Mouse (Mus musculus) stomach, postnatal 0 days (tissue): ENCODE measurements around the gene Slc6a19. TPM values are rescaled to one million over a fixed set of nuclear protein-coding genes. Genes with fewer than 3 reads are reported as not detected.

ENCODE experiments used
- ATAC-seq: fragments of 200-750 bp; cut with Nextera tagmentation; 2 replicates; pipeline ENCODE4 v1.8.0; 2017; ENCODE audit not compliant: low FRiP score, low TSS enrichment
- DNase-seq: peaks from one replicate; pipeline ENCODE4 v3.0.0-alpha.2; 2016; ENCODE audit warnings: low spot score
- H3K27ac ChIP-seq: fragments of 300-500 bp; sonication (generic); replicated peaks from 2 replicates; pipeline ENCODE4 v1.5.1; 2014; ENCODE audit warnings: mild to moderate bottlenecking, control low read depth
- H3K27me3 ChIP-seq: fragments of 300-500 bp; sonication (generic); 2 replicates; pipeline ENCODE4 v1.6.1; 2014; ENCODE audit warnings: low read length; ENCODE audit not compliant: control insufficient read depth, insufficient read depth
- H3K36me3 ChIP-seq: fragments of 300-500 bp; sonication (generic); 2 replicates; pipeline ENCODE4 v1.6.1; 2014; ENCODE audit warnings: low read length, mixed read lengths; ENCODE audit not compliant: control insufficient read depth, insufficient read depth
- H3K4me1 ChIP-seq: fragments of 300-500 bp; sonication (generic); replicated peaks from 2 replicates; pipeline ENCODE4 v1.6.1; 2014; ENCODE audit warnings: antibody characterized with exemption; ENCODE audit not compliant: control insufficient read depth, insufficient read depth
- H3K4me2 ChIP-seq: fragments of 300-500 bp; sonication (generic); replicated peaks from 2 replicates; pipeline ENCODE4 v1.6.1; 2014; ENCODE audit warnings: low read depth, mild to moderate bottlenecking, control low read depth, moderate library complexity
- H3K4me3 ChIP-seq: fragments of 300-500 bp; sonication (generic); 2 replicates; pipeline ENCODE4 v1.5.1; 2014; ENCODE audit warnings: low read depth, low read length, control low read depth
- H3K9ac ChIP-seq: fragments of 300-500 bp; sonication (generic); 2 replicates; pipeline ENCODE4 v1.6.1; 2014; ENCODE audit warnings: mild to moderate bottlenecking, low read length, control low read depth, mixed read lengths
- H3K9me3 ChIP-seq: fragments of 300-500 bp; sonication (generic); 2 replicates; pipeline ENCODE4 v1.6.1; 2016; ENCODE audit warnings: low read length; ENCODE audit not compliant: control insufficient read depth
- CTCF ChIP-seq: IDR thresholded peaks from 2 replicates; pipeline ENCODE4 v1.5.1; 2016; ENCODE audit warnings: antibody characterized with exemption, low read depth, mild to moderate bottlenecking, moderate library complexity
- EP300 ChIP-seq: optimal IDR thresholded peaks from 2 replicates; pipeline ENCODE3; 2016; ENCODE audit warnings: antibody characterized with exemption
- WGBS: fragments of 180-500 bp; shearing (Covaris S2); extraction: QIAGEN DNeasy Blood & Tissue Kit; methylation state at CpG from one replicate; pipeline ENCODE4 v1.1.7; 2014; 5-methylcytosine and 5-hydroxymethylcytosine counted together
- polyA plus RNA-seq: library from polyadenylated mRNA; unstranded; fragments of >200 nt; fragmentation: Nextera tagmentation; extraction: Ambion mirVana; gene quantifications from 2 replicates; pipeline ENCODE4 v1.2.1, GENCODE M21; 2015

Gene Slc6a19
- polyA plus RNA-seq, 1 experiment from 2014 or later, result 9.2 TPM

DNA sequence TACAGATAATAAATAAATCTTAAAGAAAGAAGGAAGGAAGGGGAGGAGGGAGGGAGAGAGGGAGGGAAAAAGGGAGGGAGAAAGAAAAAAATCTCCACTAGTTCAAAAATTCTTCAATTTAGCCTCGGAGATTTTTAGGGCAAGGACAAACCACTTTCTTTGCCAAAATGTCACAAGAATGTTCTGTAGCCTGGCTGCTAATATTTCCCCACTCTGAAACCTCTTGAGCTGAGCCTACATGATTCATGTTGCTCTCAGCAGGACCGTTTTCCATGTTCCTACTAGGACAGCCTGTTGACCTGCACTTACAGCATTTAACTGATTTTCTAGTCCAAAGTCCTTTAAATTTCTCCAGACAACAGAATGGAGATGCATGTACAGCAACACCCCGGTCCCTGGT lies 49.7 kb downstream of the Slc6a19 start:
- Histone ChIP-seq H3K27ac (no peak overlapping the region), H3K36me3 (no peaks in the 10 kb centered on the region), H3K4me1 (no peaks in the 10 kb centered on the region), H3K27me3 (no peaks in the 10 kb centered on the region), H3K4me3 (no peak overlapping the region), H3K9ac (no peak overlapping the region), H3K9me3 (no peaks in the 10 kb centered on the region), H3K4me2 (no peak overlapping the region)
- no peak for DNase-seq
- no peak for TF ChIP-seq EP300
- TF ChIP-seq CTCF, result no peak
- ATAC-seq, result no peak
- 59% methylated on average over 3 of the region's 3 CpGs for WGBS

DNA sequence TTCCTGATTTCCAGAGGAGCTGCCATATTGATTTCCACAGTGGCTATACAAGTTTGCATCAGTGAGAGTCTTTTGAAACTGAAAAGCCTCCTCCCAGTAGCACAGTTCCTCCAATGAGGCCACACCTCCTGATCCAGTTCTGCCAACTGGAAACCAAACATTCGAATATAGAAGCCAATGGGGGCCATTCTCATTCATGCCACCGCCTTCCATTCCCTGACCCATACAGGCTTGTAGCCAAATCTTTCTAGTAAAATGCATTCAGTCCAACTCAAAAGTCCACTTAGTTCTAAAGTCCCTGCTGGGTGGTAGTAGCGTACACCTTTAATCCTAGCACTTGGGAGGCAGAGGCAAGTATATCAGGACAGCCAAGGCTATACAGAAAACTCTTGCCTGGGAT lies 51.4 kb downstream of the Slc6a19 start:
- whole genome bisulfite sequencing, result 77% methylated on average over 3 of the region's 3 CpGs
- Histone ChIP-seq H3K4me1 (no peaks in the 10 kb centered on the region), H3K4me2 (no peak overlapping the region), H3K4me3 (no peak overlapping the region), H3K36me3 (no peaks in the 10 kb centered on the region), H3K9ac (no peak overlapping the region), H3K27me3 (no peaks in the 10 kb centered on the region), H3K9me3 (no peaks in the 10 kb centered on the region), H3K27ac (no peak overlapping the region)
- DNase-seq (no peak), ATAC-seq (no peak)
- no peak for TF ChIP-seq EP300
- TF ChIP-seq CTCF, result no peak

DNA sequence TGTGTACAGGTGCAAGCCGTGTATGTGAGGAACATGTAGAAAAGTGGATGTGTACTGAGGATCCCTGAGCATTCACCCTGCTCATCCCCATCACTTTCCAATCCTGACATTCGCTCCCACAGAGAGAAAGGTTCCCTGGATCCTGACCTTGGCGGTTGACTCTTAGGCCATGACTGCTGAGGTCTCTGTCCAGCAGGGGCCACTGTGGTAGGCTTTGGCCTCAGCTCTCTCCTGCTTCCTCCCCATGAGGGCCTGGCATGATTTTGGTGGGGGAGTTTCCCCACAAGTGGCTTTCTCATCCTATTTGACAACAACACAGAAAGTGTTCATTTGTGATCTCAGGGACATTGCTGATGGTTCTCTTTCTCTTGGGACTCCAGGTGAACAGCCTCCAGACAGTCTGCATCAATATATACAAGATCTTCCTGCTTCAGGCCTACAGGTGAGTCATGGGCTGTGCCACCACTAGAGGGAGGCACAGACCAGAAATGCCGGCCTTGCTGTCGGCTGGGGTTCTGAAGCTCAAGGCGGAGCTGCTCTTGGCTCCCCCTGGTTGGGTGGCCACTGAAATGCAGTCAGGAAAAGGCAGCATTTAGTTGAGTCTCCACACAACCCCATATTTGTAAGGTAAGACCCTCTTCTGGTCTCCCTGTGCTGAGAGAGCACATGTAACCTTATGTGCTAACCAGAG lies 58.1 kb downstream of the Slc6a19 start:
- Histone ChIP-seq H3K9ac (no peak overlapping the region), H3K4me2 (no peak overlapping the region), H3K27me3 (no peaks in the 10 kb centered on the region), H3K27ac (no peak overlapping the region), H3K36me3 (no peaks in the 10 kb centered on the region), H3K4me1 (no peaks in the 10 kb centered on the region), H3K9me3 (no peaks in the 10 kb centered on the region), H3K4me3 (no peak overlapping the region)
- TF ChIP-seq EP300 (no peak), CTCF (peak; percentile 92)
- ATAC-seq (peak; percentile 87), DNase-seq (peak; percentile 79)
- WGBS, result 36% methylated on average over 6 of the region's 6 CpGs

DNA sequence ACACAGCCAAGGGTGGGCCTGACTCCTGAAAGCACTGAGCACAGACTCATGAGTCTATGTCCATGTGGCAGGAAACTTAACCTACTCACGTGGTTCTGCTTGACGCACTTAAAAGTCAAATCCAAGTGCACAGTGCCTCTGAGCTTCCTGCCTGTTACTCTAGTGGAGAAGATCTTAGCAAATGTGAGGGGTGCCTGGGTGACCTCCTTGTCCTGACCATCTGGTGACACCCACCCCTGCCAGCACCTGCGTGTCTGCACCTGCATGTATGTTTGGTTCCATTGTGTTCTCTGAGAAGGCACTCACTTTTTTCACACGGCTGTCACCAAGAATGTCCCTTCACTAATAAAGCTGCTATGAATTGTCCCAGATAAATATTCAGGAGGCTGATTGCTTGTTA lies 63.4 kb downstream of the Slc6a19 start:
- no peak for TF ChIP-seq EP300
- no peak for TF ChIP-seq CTCF
- Histone ChIP-seq H3K27ac (no peak overlapping the region), H3K36me3 (no peaks in the 10 kb centered on the region), H3K4me3 (no peak overlapping the region), H3K9me3 (no peaks in the 10 kb centered on the region), H3K4me2 (no peak overlapping the region), H3K9ac (no peak overlapping the region), H3K27me3 (no peaks in the 10 kb centered on the region), H3K4me1 (no peaks in the 10 kb centered on the region)
- ATAC-seq, result no peak
- no peak for DNase-seq
- 82% methylated on average over 4 of the region's 4 CpGs for WGBS

DNA sequence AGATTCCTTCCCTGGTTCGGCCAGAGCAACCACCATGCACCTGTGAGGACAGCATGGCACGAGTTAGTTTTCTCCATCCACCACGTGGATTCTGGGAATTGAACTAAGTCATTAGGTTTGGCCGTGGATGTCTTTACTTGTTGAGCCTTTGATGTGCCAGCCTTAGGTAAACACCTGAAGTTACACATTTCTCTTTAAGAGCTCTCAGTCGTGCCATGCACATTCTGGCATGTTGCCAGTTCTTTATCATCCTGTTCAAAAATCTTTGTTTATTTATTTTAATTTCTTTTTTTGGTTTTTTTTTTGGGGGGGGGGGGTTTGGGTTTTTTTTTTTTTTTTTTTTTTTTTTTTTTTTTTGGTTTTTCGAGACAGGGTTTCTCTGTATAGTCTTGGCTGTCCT lies 66.8 kb downstream of the Slc6a19 start:
- no peak for DNase-seq
- H3K27me3 ChIP-seq, result no peaks in the 10 kb centered on the region
- no peak overlapping the region for H3K4me2 ChIP-seq
- ATAC-seq, result 0 out of 2 replicates have a peak, but pooled peaks have one; percentile 25
- no peak overlapping the region for H3K9ac ChIP-seq
- no peaks in the 10 kb centered on the region for H3K4me1 ChIP-seq
- no peak overlapping the region for H3K4me3 ChIP-seq
- no peaks in the 10 kb centered on the region for H3K36me3 ChIP-seq
- 44% methylated on average over 5 of the region's 6 CpGs for WGBS
- H3K9me3 ChIP-seq, result no peaks in the 10 kb centered on the region
- H3K27ac ChIP-seq, result no peak overlapping the region
- TF ChIP-seq CTCF (no peak), EP300 (no peak)

DNA sequence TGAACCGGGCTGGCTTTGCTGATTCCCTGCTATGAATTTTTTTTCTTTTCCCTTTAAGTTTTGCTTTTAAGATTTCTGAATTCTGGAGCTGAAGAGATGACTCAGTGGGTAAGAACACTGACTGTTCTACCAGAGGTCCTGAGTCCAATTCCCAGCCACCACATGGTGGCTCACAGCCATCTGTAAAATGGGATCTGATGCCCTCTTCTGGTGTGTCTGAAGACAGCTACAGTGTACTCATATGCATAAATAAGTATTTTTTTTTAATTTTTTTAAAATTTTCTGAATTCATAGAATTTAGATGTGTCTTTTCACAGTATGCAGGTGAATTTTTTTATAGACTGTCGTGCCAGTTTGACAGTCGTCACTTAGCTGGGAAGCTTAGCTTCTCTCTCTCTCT lies 72.8 kb downstream of the Slc6a19 start:
- WGBS, result 93% methylated on average over 3 of the region's 3 CpGs
- Histone ChIP-seq H3K27me3 (no peaks in the 10 kb centered on the region), H3K4me1 (no peaks in the 10 kb centered on the region), H3K9me3 (no peaks in the 10 kb centered on the region), H3K4me2 (no peak overlapping the region), H3K9ac (no peak overlapping the region), H3K36me3 (no peaks in the 10 kb centered on the region), H3K4me3 (no peak overlapping the region), H3K27ac (no peak overlapping the region)
- ATAC-seq (no peak), DNase-seq (no peak)
- TF ChIP-seq EP300, result no peak
- no peak; the same call in 1 of the 2 replicates for TF ChIP-seq CTCF

Other genes with a start within 250 kb of the Slc6a19 start
- gene Lpcat1, start 237.7 kb downstream of the Slc6a19 start, polyA plus RNA-seq, result 8.5 and 8.6 TPM in 2 replicates
- gene Slc6a3, start 168.1 kb downstream of the Slc6a19 start, polyA plus RNA-seq, result 0.05 TPM in 1 of 2 replicates, not detected in the other
- 99.6 and 108 TPM in 2 replicates for gene Clptm1l, start 100.9 kb downstream of the Slc6a19 start, polyA plus RNA-seq
- gene Tert, start 78.0 kb downstream of the Slc6a19 start, polyA plus RNA-seq, result 0.33 and 0.52 TPM in 2 replicates
- not detected in 2 replicates for gene Slc6a18, start 26.8 kb downstream of the Slc6a19 start, polyA plus RNA-seq
- gene Slc12a7, start 28.2 kb upstream of the Slc6a19 start, polyA plus RNA-seq, result 17.9 and 19.0 TPM in 2 replicates
- gene Nkd2, start 142.8 kb upstream of the Slc6a19 start, polyA plus RNA-seq, result 4.5 and 4.7 TPM in 2 replicates
- 9.1 and 11.0 TPM in 2 replicates for gene Trip13, start 232.9 kb upstream of the Slc6a19 start, polyA plus RNA-seq
- 21.1 and 21.7 TPM in 2 replicates for gene Brd9, start 232.9 kb upstream of the Slc6a19 start, polyA plus RNA-seq